Mouse (Mus musculus) adrenal gland, adult 2 months (tissue): Measurements from ENCODE around the gene Olfr50. TPM values are rescaled to one million over a fixed set of nuclear protein-coding genes. Genes with fewer than 3 reads are reported as not detected.

Source experiments
- DNase-seq: peaks from one replicate; pipeline ENCODE4 v3.0.0; 2021
- long read RNA-seq: library from polyadenylated mRNA; stranded (forward); transcript quantifications from one replicate; pipeline ENCODE4 v2.0.0, GENCODE M21; 2021
- polyA plus RNA-seq: library from polyadenylated mRNA; depleted of rRNA; stranded (reverse); fragments of >200 nt; gene quantifications from 2 replicates; pipeline ENCODE4 v1.2.3, GENCODE M21; 2012; rRNA removed
- total RNA-seq, 2 experiments: library from RNA; stranded (reverse); gene quantifications; 2 replicates each; pipeline ENCODE4 v1.2.3; 2021

Olfr50 gene
- total RNA-seq, result not detected
- polyA plus RNA-seq, result not detected in 2 replicates
- long read RNA-seq, result 0 reads

DNA sequence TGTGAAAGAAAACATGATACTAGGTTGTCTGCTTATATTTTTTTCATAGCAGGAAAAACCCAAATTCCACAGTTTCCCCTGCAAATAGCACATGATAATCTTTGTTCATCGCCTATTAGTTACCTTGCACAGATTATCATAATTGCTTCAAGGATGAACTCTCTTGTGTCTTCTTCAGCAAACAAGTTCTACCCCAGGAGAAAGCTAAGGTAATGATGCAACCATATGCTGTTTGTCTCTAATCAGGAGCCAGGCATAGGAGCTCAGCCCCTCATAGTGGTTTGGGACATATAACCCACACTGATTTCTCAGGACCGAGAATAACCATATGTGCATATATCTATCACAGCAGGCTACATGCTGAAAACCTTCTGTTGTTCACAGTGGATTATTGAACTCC lies at the start of gene Olfr50:
Gene Olfr50, plus strand, starts transcription at position 301 of the 400 bp plus-strand sequence.
- DNase-seq, result no peak

DNA sequence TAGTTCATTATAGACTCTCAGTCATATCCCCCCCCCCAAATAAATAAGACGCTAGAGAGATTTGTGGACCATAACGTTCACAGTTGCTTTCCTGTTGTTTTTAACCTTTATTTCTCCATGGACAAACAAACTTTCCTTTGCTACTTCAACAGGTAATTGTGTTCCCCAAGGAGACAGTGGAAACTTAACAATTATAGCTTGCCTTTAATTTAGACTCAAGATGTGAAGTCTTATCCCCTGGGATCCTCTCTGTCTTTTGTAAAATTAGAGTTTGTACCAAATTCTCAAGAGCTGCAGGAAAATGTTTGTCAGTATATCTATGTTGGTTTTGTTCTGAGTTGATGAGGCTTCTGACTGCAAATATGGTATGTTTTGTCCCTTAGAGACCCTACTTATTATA lies 6.4 kb upstream of the Olfr50 start, which contains the start of gene Olfr348:
Gene Olfr348, plus strand, starts transcription at position 301 of the 400 bp plus-strand sequence.
- no peak for DNase-seq

DNA sequence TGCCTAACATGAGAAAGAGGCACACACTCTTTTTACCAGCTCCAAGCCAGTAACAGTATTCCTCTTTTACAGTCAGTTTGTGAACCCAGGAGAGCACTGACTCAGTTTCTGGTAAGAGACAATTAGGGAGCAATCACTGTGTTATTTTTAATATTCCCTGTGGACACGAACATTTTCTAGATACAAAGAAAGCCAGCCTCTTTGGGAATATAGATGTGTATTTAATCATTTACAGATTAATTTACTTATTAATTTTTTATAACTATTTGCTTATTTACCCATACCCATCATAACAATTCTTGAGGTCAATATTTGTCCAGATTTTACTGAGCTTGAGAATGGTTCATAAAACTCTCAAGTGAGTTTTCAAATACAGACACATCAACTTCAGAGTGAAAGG lies 26.6 kb downstream of the Olfr50 start, which contains the start of gene Olfr3:
Gene Olfr3, minus strand, starts transcription at position 101 of the 400 bp plus-strand sequence.
- DNase-seq, result no peak

DNA sequence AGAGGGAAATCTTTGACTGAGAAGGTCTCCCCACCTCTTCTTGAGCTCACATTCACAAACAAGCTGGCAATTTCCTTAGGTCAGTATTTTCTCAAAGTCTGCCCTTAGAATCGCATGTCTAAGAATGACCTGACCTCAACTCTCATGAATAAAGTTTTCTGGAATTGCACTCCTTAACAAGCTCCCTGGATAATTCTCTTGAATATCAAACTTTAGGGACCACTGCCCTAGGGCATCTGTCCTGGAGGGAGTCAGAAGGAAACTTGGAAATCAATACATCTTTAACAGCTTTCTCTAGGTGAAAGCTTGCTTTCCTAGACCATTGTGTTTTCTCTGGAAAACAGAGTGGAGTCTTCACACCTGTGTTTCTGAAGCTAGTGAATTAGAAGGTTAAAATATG lies 55.7 kb downstream of the Olfr50 start, which contains the start of gene Olfr350:
Gene Olfr350, plus strand, starts transcription at position 301 of the 400 bp plus-strand sequence.
- DNase-seq, result no peak

Other genes with a start within 250 kb of the Olfr50 start
- gene Olfr344, start 223.9 kb upstream of the Olfr50 start, total RNA-seq, result not detected
- gene Olfr344, start 223.9 kb upstream of the Olfr50 start, polyA plus RNA-seq, result not detected in 2 replicates
- not detected for gene Olfr345, start 150.5 kb upstream of the Olfr50 start, total RNA-seq
- not detected in 2 replicates for gene Olfr345, start 150.5 kb upstream of the Olfr50 start, polyA plus RNA-seq
- gene Olfr346, start 104.8 kb upstream of the Olfr50 start, total RNA-seq, result not detected
- not detected in 2 replicates for gene Olfr346, start 104.8 kb upstream of the Olfr50 start, polyA plus RNA-seq
- gene Olfr347, start 58.6 kb upstream of the Olfr50 start, total RNA-seq, result not detected
- not detected in 2 replicates for gene Olfr347, start 58.6 kb upstream of the Olfr50 start, polyA plus RNA-seq
- gene Olfr348, start 6.3 kb upstream of the Olfr50 start, total RNA-seq, result not detected
- gene Olfr348, start 6.3 kb upstream of the Olfr50 start, polyA plus RNA-seq, result not detected in 2 replicates
- gene Olfr3, start 26.5 kb downstream of the Olfr50 start, total RNA-seq, result not detected
- gene Olfr3, start 26.5 kb downstream of the Olfr50 start, polyA plus RNA-seq, result not detected in 2 replicates
- not detected for gene Olfr350, start 55.8 kb downstream of the Olfr50 start, total RNA-seq
- not detected in 2 replicates for gene Olfr350, start 55.8 kb downstream of the Olfr50 start, polyA plus RNA-seq
- gene Olfr351, start 72.1 kb downstream of the Olfr50 start, total RNA-seq, result not detected
- not detected in 2 replicates for gene Olfr351, start 72.1 kb downstream of the Olfr50 start, polyA plus RNA-seq
- not detected for gene Olfr352, start 77.9 kb downstream of the Olfr50 start, total RNA-seq
- gene Olfr352, start 77.9 kb downstream of the Olfr50 start, polyA plus RNA-seq, result not detected in 2 replicates
- not detected for gene Olfr353, start 102.4 kb downstream of the Olfr50 start, total RNA-seq
- not detected in 2 replicates for gene Olfr353, start 102.4 kb downstream of the Olfr50 start, polyA plus RNA-seq
- not detected for gene Olfr354, start 115.1 kb downstream of the Olfr50 start, total RNA-seq
- not detected in 2 replicates for gene Olfr354, start 115.1 kb downstream of the Olfr50 start, polyA plus RNA-seq
- not detected for gene Olfr355, start 138.4 kb downstream of the Olfr50 start, total RNA-seq
- gene Olfr355, start 138.4 kb downstream of the Olfr50 start, polyA plus RNA-seq, result not detected in 2 replicates
- not detected for gene Olfr356, start 146.6 kb downstream of the Olfr50 start, total RNA-seq
- gene Olfr356, start 146.6 kb downstream of the Olfr50 start, polyA plus RNA-seq, result not detected in 2 replicates
- gene Olfr357, start 203.3 kb downstream of the Olfr50 start, total RNA-seq, result not detected
- gene Olfr357, start 203.3 kb downstream of the Olfr50 start, polyA plus RNA-seq, result not detected in 2 replicates
- not detected for gene Olfr358, start 218.8 kb downstream of the Olfr50 start, total RNA-seq
- not detected in 2 replicates for gene Olfr358, start 218.8 kb downstream of the Olfr50 start, polyA plus RNA-seq